Mouse (Mus musculus): ENCODE data around the gene Ubb. TPM values are rescaled to one million over a fixed set of nuclear protein-coding genes. Genes with fewer than 3 reads are reported as not detected.

Ubb gene
- polyA plus RNA-seq, 1 experiment, result 593 TPM

DNA sequence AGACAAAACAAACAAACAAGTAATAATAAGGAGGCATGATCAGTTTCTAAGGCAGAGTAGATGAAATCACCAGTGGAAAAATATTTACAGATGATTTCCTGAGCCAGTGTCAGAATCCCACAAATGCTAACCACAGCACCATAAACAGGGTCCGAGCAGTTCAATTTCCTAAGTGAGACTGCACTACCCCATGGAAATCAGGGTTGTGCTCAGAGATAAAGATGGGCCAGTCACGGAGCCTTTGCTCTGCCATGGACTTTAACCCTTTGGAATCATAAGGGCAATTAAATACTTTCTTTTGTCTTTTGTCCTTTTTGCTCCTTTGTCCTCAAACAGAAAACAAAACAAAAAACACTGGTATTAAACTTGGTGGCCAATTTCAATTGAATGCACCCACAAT lies 28.7 kb upstream of the Ubb start:
- Histone ChIP-seq H3K4me1 (ENCODE audit: control insufficient read depth, insufficient read depth, low read length) (no peaks in the 10 kb centered on the region), H3K27ac (ENCODE audit: insufficient read depth, low read length) (no peak overlapping the region), H3K4me3 (ENCODE audit: insufficient read depth, low read length) (no peak overlapping the region)
- no peak for TF ChIP-seq POLR2A (IDR thresholded peaks at IDR 0.05; ENCODE audit: low read depth, low read length)
- no peak for TF ChIP-seq CTCF (IDR thresholded peaks at IDR 0.05; ENCODE audit: borderline replicate concordance, insufficient read depth, low read length)

DNA sequence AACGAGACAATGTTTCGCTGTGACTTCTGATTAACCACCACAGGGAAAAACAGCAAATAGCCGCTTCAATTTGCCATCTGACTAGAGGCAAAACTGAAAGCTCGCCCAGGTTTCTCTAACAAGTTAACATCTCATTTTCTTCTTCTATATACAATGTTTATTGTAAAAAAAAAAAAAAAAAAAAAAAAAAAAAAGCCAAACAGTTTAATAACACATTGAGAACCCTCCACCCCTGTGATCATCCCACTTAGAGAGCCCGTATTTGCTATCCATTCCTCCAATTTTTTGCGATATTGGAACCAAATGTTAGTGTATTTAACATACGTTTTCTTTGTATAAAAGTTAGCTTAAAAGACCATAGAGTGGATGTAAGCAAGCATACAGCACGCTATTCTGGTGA lies 13.9 kb upstream of the Ubb start:
- no peak overlapping the region for H3K27ac ChIP-seq (ENCODE audit: insufficient read depth, low read length)
- peaks cover 3% of the 10 kb centered on the region; the same call in 1 of the 2 replicates for H3K4me1 ChIP-seq (ENCODE audit: control insufficient read depth, insufficient read depth, low read length)
- no peak for TF ChIP-seq CTCF (IDR thresholded peaks at IDR 0.05; ENCODE audit: borderline replicate concordance, insufficient read depth, low read length)
- no peak for TF ChIP-seq POLR2A (IDR thresholded peaks at IDR 0.05; ENCODE audit: low read depth, low read length)
- no peak overlapping the region for H3K4me3 ChIP-seq (ENCODE audit: insufficient read depth, low read length)

DNA sequence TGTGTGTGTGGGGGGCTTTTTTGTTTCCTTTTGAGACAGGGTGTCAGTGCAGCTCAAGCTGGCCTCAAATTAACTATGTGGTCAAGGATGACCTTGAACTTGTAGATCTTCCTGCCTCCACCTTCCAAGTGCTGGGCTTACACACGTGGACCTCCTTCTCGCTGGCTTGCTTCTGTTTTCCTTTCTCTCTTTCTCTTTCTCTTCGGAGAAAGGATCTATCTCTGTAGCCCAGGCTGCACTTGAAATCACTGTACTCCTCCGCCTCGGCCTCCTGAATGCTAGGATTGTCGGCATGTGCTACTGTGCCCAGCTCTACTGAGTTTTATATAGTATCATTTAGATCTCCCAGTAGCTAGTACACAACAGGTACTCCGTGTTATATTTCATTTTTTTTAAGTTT lies 13.4 kb upstream of the Ubb start:
- Histone ChIP-seq H3K27ac (ENCODE audit: insufficient read depth, low read length) (no peak overlapping the region), H3K4me1 (ENCODE audit: control insufficient read depth, insufficient read depth, low read length) (peaks cover 3% of the 10 kb centered on the region; the same call in 1 of the 2 replicates), H3K4me3 (ENCODE audit: insufficient read depth, low read length) (no peak overlapping the region)
- TF ChIP-seq POLR2A (IDR thresholded peaks at IDR 0.05; ENCODE audit: low read depth, low read length) (no peak), CTCF (IDR thresholded peaks at IDR 0.05; ENCODE audit: borderline replicate concordance, insufficient read depth, low read length) (no peak)

DNA sequence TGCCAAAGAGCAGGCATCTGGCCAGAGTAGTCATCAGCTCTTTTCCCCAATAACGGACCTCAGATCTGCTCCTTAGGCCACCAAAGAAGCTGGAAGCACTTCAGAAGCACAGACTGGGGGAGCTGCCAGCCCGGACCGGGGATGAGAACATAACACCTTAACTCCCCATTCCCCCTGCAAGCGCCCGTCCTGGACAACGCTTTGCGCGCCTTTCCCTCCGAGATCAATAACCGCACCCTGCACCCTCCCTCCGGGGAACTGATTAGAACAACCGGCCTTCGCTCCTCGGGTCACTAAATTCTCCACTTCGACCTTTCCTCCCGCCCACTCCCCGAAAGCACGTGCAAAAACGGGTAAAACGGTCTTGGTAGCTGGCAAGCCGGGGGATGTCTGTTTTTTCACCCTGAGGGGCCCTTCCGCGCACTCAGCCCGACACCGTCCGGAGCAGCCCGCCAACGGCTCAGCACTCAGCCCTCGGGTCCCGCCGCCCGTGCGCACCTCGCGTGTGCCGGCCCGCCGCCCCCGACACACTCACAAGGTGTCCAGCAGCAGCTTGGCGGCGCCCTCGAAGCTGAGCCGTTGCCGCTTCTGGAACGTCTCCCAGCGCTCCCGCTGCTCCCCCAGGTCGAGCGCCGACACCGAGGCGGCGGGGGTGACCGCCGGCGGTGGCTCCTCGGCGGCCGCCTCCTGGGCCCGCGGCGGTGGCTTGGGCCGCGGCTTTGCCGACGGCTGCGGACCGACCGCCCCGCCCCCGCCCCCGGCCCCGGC lies 12.5 kb upstream of the Ubb start:
- TF ChIP-seq CTCF (IDR thresholded peaks at IDR 0.05; ENCODE audit: borderline replicate concordance, insufficient read depth, low read length) (no peak), POLR2A (IDR thresholded peaks at IDR 0.05; ENCODE audit: low read depth, low read length) (no peak)
- H3K27ac ChIP-seq (ENCODE audit: insufficient read depth, low read length), result no peak overlapping the region

DNA sequence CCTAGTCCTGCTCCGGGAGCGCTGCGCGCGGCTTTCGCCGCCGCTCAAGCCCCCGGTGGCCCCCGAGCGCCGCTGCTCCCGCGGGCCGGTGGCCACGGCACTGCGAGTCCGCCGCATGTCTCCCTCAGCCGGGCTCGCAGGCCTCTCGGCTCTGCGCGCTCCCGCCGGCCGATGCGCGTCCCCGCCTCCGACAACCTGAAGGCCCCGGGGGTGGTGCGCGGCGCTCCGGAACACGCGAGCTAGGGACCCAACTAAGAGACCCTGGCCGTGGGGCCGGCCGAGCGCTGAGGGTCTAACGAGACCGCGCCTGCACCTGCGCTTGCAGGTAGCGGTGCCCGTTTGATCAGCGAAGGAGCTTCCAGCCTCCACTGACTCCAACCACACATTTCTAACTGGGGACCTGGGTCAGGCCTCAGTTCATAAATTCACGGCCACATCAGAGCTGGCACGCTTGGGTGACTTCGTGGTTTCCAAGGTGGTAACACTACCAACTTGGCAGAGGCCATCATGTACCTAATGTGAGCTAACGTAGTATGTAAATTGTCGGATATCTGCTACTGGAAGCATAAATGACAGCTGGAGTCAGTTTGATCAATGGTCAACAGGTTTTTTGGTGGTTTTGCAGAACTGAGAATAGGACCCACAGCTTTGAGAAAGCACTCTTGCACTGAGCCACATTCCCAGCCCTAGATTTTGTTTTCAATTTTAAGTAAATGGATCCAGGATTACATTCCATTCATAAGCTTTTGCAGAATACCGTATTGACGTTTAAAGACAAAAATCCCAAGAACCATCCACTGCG lies 11.7 kb upstream of the Ubb start, which contains the start of gene Cenpv:
Gene Cenpv (minus strand): TSS at position 173 of the 802 bp plus-strand sequence.
- no peak within 1 kb of the TSS for H3K27ac ChIP-seq (ENCODE audit: insufficient read depth, low read length)

More for the DNA sequence above, 12.5 kb upstream of the Ubb start:
- H3K4me1 ChIP-seq (ENCODE audit: control insufficient read depth, insufficient read depth, low read length), result peaks cover 3% of the 10 kb centered on the region; the same call in 1 of the 2 replicates
- peak overlapping the region; percentile 55 for H3K4me3 ChIP-seq (ENCODE audit: insufficient read depth, low read length)

DNA sequence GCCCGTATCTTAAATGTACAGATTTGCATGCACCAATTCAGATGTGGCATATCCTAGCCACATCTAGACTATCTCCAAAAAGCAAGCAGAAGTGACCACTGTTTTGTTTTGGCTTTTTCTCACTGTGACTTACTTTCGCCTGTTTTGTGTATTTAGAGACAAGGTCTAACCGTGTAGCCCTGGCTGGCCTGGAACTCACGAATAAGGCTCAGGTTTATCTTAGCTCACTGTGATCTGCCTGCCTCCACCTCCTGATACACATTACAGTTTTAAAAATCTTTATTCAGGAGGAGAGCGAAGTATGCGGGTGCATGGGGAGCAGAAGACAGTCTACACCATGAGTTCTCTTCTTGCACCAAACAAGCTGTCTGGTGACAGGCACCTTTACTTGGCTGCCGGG lies 10.8 kb upstream of the Ubb start:
- H3K4me3 ChIP-seq (ENCODE audit: insufficient read depth, low read length), result no peak overlapping the region
- H3K4me1 ChIP-seq (ENCODE audit: control insufficient read depth, insufficient read depth, low read length), result peaks cover 3% of the 10 kb centered on the region; the same call in 1 of the 2 replicates
- H3K27ac ChIP-seq (ENCODE audit: insufficient read depth, low read length), result no peak overlapping the region
- TF ChIP-seq CTCF (IDR thresholded peaks at IDR 0.05; ENCODE audit: borderline replicate concordance, insufficient read depth, low read length) (no peak), POLR2A (IDR thresholded peaks at IDR 0.05; ENCODE audit: low read depth, low read length) (no peak)

More for the DNA sequence above, 11.7 kb upstream of the Ubb start, which contains the start of gene Cenpv:
- peak within 1 kb of the TSS; percentile 55 for H3K4me3 ChIP-seq (ENCODE audit: insufficient read depth, low read length)
- TF ChIP-seq POLR2A (IDR thresholded peaks at IDR 0.05; ENCODE audit: low read depth, low read length) (peak; percentile 19; the same call in 1 of the 2 replicates), CTCF (IDR thresholded peaks at IDR 0.05; ENCODE audit: borderline replicate concordance, insufficient read depth, low read length) (no peak)
- peaks cover 3% of the 10 kb centered on the region; the same call in 1 of the 2 replicates for H3K4me1 ChIP-seq (ENCODE audit: control insufficient read depth, insufficient read depth, low read length)

DNA sequence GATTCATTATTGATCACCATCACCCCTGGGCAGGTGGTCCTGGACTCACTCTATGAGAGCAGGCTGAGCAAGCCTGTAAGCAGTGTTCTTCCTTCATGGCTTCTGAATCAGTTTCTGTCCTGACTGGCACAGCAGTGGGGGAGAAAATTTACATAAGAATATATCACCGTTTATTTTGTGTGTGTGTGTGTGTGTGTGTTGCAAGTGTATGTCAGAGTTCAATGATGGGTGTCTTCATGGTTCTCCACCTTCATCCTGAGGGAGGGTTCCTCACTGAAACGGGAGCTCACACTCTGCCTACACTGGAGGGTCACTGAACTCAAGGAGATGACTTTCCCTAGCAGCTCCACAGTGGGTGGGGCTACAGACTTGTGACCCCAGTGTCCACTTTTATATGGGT lies 10.0 kb upstream of the Ubb start:
- Histone ChIP-seq H3K4me1 (ENCODE audit: control insufficient read depth, insufficient read depth, low read length) (peaks cover 3% of the 10 kb centered on the region; the same call in 1 of the 2 replicates), H3K4me3 (ENCODE audit: insufficient read depth, low read length) (no peak overlapping the region), H3K27ac (ENCODE audit: insufficient read depth, low read length) (no peak overlapping the region)
- no peak for TF ChIP-seq POLR2A (IDR thresholded peaks at IDR 0.05; ENCODE audit: low read depth, low read length)
- no peak for TF ChIP-seq CTCF (IDR thresholded peaks at IDR 0.05; ENCODE audit: borderline replicate concordance, insufficient read depth, low read length)

DNA sequence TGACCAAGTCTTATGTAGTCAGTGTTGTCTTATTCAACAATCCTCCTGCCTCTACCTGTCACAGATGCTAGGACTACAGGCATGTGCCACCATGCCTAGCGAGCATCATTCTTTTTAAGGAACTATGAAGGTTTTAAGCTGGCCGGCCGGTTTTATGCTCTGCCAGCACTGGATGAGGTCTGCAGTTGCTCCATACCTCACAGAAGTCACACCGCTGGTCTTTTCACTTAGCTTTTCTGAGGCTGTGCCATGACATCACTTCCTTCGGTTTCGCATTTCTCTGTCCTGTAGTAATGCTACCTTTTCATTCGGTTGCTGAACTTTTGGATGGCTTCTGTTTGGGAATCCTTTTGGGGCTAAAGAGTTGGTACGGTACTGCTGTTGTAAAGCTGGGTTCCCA lies 9.4 kb upstream of the Ubb start:
- TF ChIP-seq CTCF (IDR thresholded peaks at IDR 0.05; ENCODE audit: borderline replicate concordance, insufficient read depth, low read length) (no peak), POLR2A (IDR thresholded peaks at IDR 0.05; ENCODE audit: low read depth, low read length) (no peak)
- H3K4me1 ChIP-seq (ENCODE audit: control insufficient read depth, insufficient read depth, low read length), result peaks cover 3% of the 10 kb centered on the region; the same call in 1 of the 2 replicates

DNA sequence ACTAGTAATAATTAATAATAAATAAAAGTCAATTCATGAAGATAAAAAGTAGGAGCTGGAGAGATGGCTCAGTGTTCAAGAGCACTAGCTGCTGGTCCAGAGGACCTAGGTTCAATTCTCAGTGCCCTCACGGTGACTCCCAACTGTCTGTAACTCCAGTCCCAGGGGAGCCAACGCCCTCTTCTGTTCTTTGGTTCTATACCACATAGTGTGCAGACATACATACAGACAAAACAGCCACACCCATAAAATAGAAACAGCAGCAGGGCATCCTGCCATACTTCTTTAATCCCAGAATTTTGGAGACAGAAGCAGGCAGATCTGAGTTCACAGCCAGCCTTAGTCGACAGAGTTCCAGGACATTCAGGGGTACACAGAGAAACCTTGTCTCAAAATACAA lies 7.0 kb upstream of the Ubb start:
- H3K4me3 ChIP-seq (ENCODE audit: insufficient read depth, low read length), result no peak overlapping the region
- TF ChIP-seq CTCF (IDR thresholded peaks at IDR 0.05; ENCODE audit: borderline replicate concordance, insufficient read depth, low read length) (no peak), POLR2A (IDR thresholded peaks at IDR 0.05; ENCODE audit: low read depth, low read length) (no peak)
- H3K4me1 ChIP-seq (ENCODE audit: control insufficient read depth, insufficient read depth, low read length), result peaks cover 4% of the 10 kb centered on the region
- H3K27ac ChIP-seq (ENCODE audit: insufficient read depth, low read length), result no peak overlapping the region

More for the DNA sequence above, 9.4 kb upstream of the Ubb start:
- Histone ChIP-seq H3K27ac (ENCODE audit: insufficient read depth, low read length) (no peak overlapping the region), H3K4me3 (ENCODE audit: insufficient read depth, low read length) (no peak overlapping the region)
